Mouse (Mus musculus): Measurements from ENCODE around the gene Neurl1b. TPM values are rescaled to one million over a fixed set of nuclear protein-coding genes. Genes with fewer than 3 reads are reported as not detected.

The Neurl1b gene
- total RNA-seq, 1 experiment = 0.71 TPM

GRCm38 (mm10) chr17:26422390-26422789 is 7.8 kb downstream of the Neurl1b start:
- Histone ChIP-seq H3K9ac (ENCODE audit: insufficient read depth, low read depth, low read length, poor library complexity, severe bottlenecking) (no peak overlapping the region), H3K27ac (ENCODE audit: insufficient read depth, low read depth, low read length, poor library complexity, severe bottlenecking) (no peak overlapping the region), H3K36me3 (ENCODE audit: control insufficient read depth, insufficient read depth, low read length, poor library complexity, severe bottlenecking) (no peaks in the 10 kb centered on the region), H3K4me1 (ENCODE audit: control insufficient read depth in 2 of 2, insufficient read depth in 2 of 2, low read length in 2 of 2, poor library complexity in 1 of 2) (peaks cover 0 to 8% of the 10 kb centered on the region in 2 experiments; a peak in 2 of 4 replicates), H3K4me3 (ENCODE audit: insufficient read depth in 1 of 2, low read depth in 1 of 2, low read length in 2 of 2, poor library complexity in 1 of 2, severe bottlenecking in 1 of 2) (no peak overlapping the region), H3K9me3 (ENCODE audit: control insufficient read depth, insufficient read depth, low read depth, low read length) (no peaks in the 10 kb centered on the region)
- DNase-seq (ENCODE audit: low read depth, low spot score) = no peak
- in situ Hi-C loops (cut with MboI; ENCODE audit: low sequenced_read_pairs in 2 of 2, unreplicated experiment in 2 of 2) = no loop called here
- TF ChIP-seq ZNF384 (IDR thresholded peaks at IDR 0.05; ENCODE audit: low read depth, low read length) (no peak), HCFC1 (IDR thresholded peaks at IDR 0.05; ENCODE audit: borderline replicate concordance, insufficient read depth, low read length) (no peak), MAFK (IDR thresholded peaks at IDR 0.05; ENCODE audit: insufficient read depth, low read depth, low read length) (no peak), CHD2 (IDR thresholded peaks at IDR 0.05; ENCODE audit: low read depth, low read length) (no peak), ZC3H11A (IDR thresholded peaks at IDR 0.05; ENCODE audit: borderline replicate concordance, low read depth, low read length) (no peak)

DNA sequence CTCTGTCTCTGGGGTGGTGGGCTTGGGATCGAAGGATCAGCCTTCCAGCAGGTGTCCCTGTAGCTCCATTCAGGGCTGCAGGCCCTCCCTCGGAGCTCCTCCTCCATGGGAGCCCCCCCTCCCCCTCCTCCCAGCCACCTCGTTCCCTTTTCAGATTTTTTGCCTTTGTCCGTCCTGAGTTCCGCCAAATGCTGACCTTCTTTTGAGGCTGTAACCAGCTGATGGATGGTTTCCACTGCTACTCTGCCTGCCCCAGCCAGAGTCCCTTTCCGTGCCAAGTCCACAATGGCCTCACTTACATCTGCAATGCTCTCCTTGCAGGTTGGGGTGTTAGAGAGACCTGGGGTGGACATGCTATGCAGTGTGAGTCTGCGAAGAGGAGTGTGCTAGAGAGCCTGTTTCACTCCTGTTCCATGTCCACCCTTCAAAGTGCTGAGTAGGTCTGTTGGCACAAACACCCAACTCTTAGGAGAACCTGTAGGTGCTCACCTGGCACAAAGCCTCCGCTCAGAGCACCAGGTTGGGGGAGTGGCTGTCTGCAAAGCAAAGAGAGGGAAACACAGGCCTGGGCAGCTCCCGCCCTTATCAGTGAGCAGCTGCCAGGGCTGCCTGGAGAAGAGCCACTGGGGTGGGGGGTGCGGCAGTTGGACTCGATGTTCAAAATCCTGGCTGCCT is 9.5 kb downstream of the Neurl1b start:
- Histone ChIP-seq H3K4me3 (ENCODE audit: insufficient read depth in 1 of 2, low read depth in 1 of 2, low read length in 2 of 2, poor library complexity in 1 of 2, severe bottlenecking in 1 of 2) (no peak overlapping the region), H3K9ac (ENCODE audit: insufficient read depth, low read depth, low read length, poor library complexity, severe bottlenecking) (no peak overlapping the region; the same call in 1 of the 2 replicates), H3K36me3 (ENCODE audit: control insufficient read depth, insufficient read depth, low read length, poor library complexity, severe bottlenecking) (no peaks in the 10 kb centered on the region), H3K9me3 (ENCODE audit: control insufficient read depth, insufficient read depth, low read depth, low read length) (no peaks in the 10 kb centered on the region), H3K4me1 (ENCODE audit: control insufficient read depth in 2 of 2, insufficient read depth in 2 of 2, low read length in 2 of 2, poor library complexity in 1 of 2) (peaks cover 0 to 8% of the 10 kb centered on the region in 2 experiments; a peak in 2 of 4 replicates), H3K27ac (ENCODE audit: insufficient read depth, low read depth, low read length, poor library complexity, severe bottlenecking) (no peak overlapping the region)
- no peak for DNase-seq (ENCODE audit: low read depth, low spot score)
- TF ChIP-seq ZNF384 (IDR thresholded peaks at IDR 0.05; ENCODE audit: low read depth, low read length) (no peak), MAFK (IDR thresholded peaks at IDR 0.05; ENCODE audit: insufficient read depth, low read depth, low read length) (no peak), CHD2 (IDR thresholded peaks at IDR 0.05; ENCODE audit: low read depth, low read length) (no peak), HCFC1 (IDR thresholded peaks at IDR 0.05; ENCODE audit: borderline replicate concordance, insufficient read depth, low read length) (no peak), ZC3H11A (IDR thresholded peaks at IDR 0.05; ENCODE audit: borderline replicate concordance, low read depth, low read length) (no peak)
- in situ Hi-C loops (cut with MboI; ENCODE audit: low sequenced_read_pairs in 2 of 2, unreplicated experiment in 2 of 2) = no loop called here

GRCm38 (mm10) chr17:26424973-26425735 is 10.5 kb downstream of the Neurl1b start:
- in situ Hi-C loops (cut with MboI; ENCODE audit: low sequenced_read_pairs in 2 of 2, unreplicated experiment in 2 of 2) = no loop called here
- no peak overlapping the region for H3K4me3 ChIP-seq (ENCODE audit: insufficient read depth in 1 of 2, low read depth in 1 of 2, low read length in 2 of 2, poor library complexity in 1 of 2, severe bottlenecking in 1 of 2)
- H3K4me1 ChIP-seq (ENCODE audit: control insufficient read depth in 2 of 2, insufficient read depth in 2 of 2, low read length in 2 of 2, poor library complexity in 1 of 2) = peaks cover 0 to 8% of the 10 kb centered on the region in 2 experiments; a peak in 2 of 4 replicates
- no peak for TF ChIP-seq ZNF384 (IDR thresholded peaks at IDR 0.05; ENCODE audit: low read depth, low read length)
- no peak for TF ChIP-seq ZC3H11A (IDR thresholded peaks at IDR 0.05; ENCODE audit: borderline replicate concordance, low read depth, low read length)
- no peak for TF ChIP-seq MAFK (IDR thresholded peaks at IDR 0.05; ENCODE audit: insufficient read depth, low read depth, low read length)
- no peak for TF ChIP-seq CHD2 (IDR thresholded peaks at IDR 0.05; ENCODE audit: low read depth, low read length)
- TF ChIP-seq HCFC1 (IDR thresholded peaks at IDR 0.05; ENCODE audit: borderline replicate concordance, insufficient read depth, low read length) = no peak
- H3K27ac ChIP-seq (ENCODE audit: insufficient read depth, low read depth, low read length, poor library complexity, severe bottlenecking) = no peak overlapping the region
- no peaks in the 10 kb centered on the region for H3K9me3 ChIP-seq (ENCODE audit: control insufficient read depth, insufficient read depth, low read depth, low read length)
- H3K36me3 ChIP-seq (ENCODE audit: control insufficient read depth, insufficient read depth, low read length, poor library complexity, severe bottlenecking) = no peaks in the 10 kb centered on the region
- H3K9ac ChIP-seq (ENCODE audit: insufficient read depth, low read depth, low read length, poor library complexity, severe bottlenecking) = no peak overlapping the region
- no peak for DNase-seq (ENCODE audit: low read depth, low spot score)

DNA sequence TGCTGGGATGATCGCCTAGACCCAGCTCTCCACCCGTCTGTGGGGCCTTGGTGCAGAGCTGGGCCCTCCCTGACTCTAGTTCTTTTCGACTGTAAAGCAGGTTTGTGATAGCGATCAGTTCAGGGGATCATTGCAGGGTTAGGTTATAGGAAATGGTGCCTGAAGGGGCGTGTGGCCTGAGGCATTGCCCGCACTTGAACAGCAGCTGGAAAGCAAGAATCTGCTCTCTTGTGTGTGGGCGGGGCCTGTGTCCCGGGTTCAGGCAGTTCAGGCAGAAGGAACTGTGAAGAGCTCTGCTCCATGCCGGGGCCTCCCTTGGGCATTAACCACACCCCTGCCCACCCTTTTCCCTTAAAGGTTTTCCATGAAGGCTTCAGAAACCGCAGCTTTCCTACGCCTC is 18.7 kb downstream of the Neurl1b start:
- Histone ChIP-seq H3K4me3 (ENCODE audit: insufficient read depth in 1 of 2, low read depth in 1 of 2, low read length in 2 of 2, poor library complexity in 1 of 2, severe bottlenecking in 1 of 2) (no peak overlapping the region), H3K4me1 (ENCODE audit: control insufficient read depth in 2 of 2, insufficient read depth in 2 of 2, low read length in 2 of 2, poor library complexity in 1 of 2) (peaks cover 0 to 5% of the 10 kb centered on the region in 2 experiments; a peak in 1 of 4 replicates), H3K9ac (ENCODE audit: insufficient read depth, low read depth, low read length, poor library complexity, severe bottlenecking) (no peak overlapping the region), H3K9me3 (ENCODE audit: control insufficient read depth, insufficient read depth, low read depth, low read length) (no peaks in the 10 kb centered on the region), H3K27ac (ENCODE audit: insufficient read depth, low read depth, low read length, poor library complexity, severe bottlenecking) (no peak overlapping the region), H3K36me3 (ENCODE audit: control insufficient read depth, insufficient read depth, low read length, poor library complexity, severe bottlenecking) (no peaks in the 10 kb centered on the region)
- TF ChIP-seq ZNF384 (IDR thresholded peaks at IDR 0.05; ENCODE audit: low read depth, low read length) = no peak
- no peak for TF ChIP-seq ZC3H11A (IDR thresholded peaks at IDR 0.05; ENCODE audit: borderline replicate concordance, low read depth, low read length)
- TF ChIP-seq HCFC1 (IDR thresholded peaks at IDR 0.05; ENCODE audit: borderline replicate concordance, insufficient read depth, low read length) = no peak
- TF ChIP-seq CHD2 (IDR thresholded peaks at IDR 0.05; ENCODE audit: low read depth, low read length) = no peak
- TF ChIP-seq MAFK (IDR thresholded peaks at IDR 0.05; ENCODE audit: insufficient read depth, low read depth, low read length) = no peak
- peak; percentile 58 for DNase-seq (ENCODE audit: low read depth, low spot score)
- in situ Hi-C loops (cut with MboI; ENCODE audit: low sequenced_read_pairs in 2 of 2, unreplicated experiment in 2 of 2) = no loop called here

Data from ES-E14 (cell line).